17 mouse cellular contexts compared by ENCODE assay signal in genomic region chr4:63916753-63917152, GRCm38 (mm10). TPM values are rescaled to one million over a fixed set of nuclear protein-coding genes. Genes with fewer than 3 reads are reported as not detected.
"Had no signal": no experiment of that assay in that cellular context is flagged by ENCODE, and none has a peak within 500 bp of the region (broad histone marks: within the 10 kb centered on the region; RNA-seq: fewer than 3 reads in every experiment).

No protein-coding gene starts in this region.

- H3K27ac ChIP-seq: layer of hippocampus, adult 2 months; limb, embryonic 12.5 days; liver, embryonic 13.5 days; macrophage; midbrain, embryonic 15.5 days; neural tube, embryonic 13.5 days; stomach, embryonic 15.5 days had no signal

- H3K27me3 ChIP-seq: limb, embryonic 12.5 days; liver, embryonic 13.5 days; megakaryocyte, embryonic 14.5 days; midbrain, embryonic 15.5 days; neural tube, embryonic 13.5 days; stomach, embryonic 15.5 days had no signal

- H3K4me1 ChIP-seq: limb, embryonic 12.5 days; liver, embryonic 13.5 days; megakaryocyte, embryonic 14.5 days; midbrain, embryonic 15.5 days; neural tube, embryonic 13.5 days; stomach, embryonic 15.5 days had no signal

- H3K4me2 ChIP-seq: limb, embryonic 12.5 days; liver, embryonic 13.5 days; midbrain, embryonic 11.5 days; midbrain, embryonic 15.5 days; neural tube, embryonic 13.5 days; stomach, embryonic 15.5 days had no signal

- H3K9me3 ChIP-seq: limb, embryonic 12.5 days; liver, embryonic 13.5 days; megakaryocyte, embryonic 14.5 days; midbrain, embryonic 15.5 days; neural tube, embryonic 13.5 days; stomach, embryonic 15.5 days had no signal

- DNase-seq: kidney, adult 9 months; liver; liver, embryonic 13.5 days; liver, postnatal 0 days; right cerebral cortex, postnatal 14 days; thymus, adult 2 months; thymus, postnatal 25 days had no signal

- H3K9ac ChIP-seq: limb, embryonic 12.5 days; liver, embryonic 13.5 days; liver, postnatal 0 days; midbrain, embryonic 15.5 days; neural tube, embryonic 13.5 days; stomach, embryonic 15.5 days had no signal

- H3K4me3 ChIP-seq: layer of hippocampus, adult 2 months; limb, embryonic 12.5 days; liver, embryonic 13.5 days; megakaryocyte, embryonic 14.5 days; midbrain, embryonic 15.5 days; neural tube, embryonic 13.5 days; stomach, embryonic 15.5 days had no signal

- H3K36me3 ChIP-seq: limb, embryonic 12.5 days; liver, embryonic 13.5 days; midbrain, embryonic 15.5 days; neural tube, embryonic 13.5 days; stomach, embryonic 15.5 days had no signal

- ATAC-seq: liver, postnatal 0 days had no signal

RNA-seq across cellular contexts. Expression of gene Tnfsf8, which starts 55.6 kb away (rescaled TPM):
- total RNA-seq: layer of hippocampus, adult 2 months; layer of hippocampus, postnatal 10 days; left cerebral cortex, postnatal 36 days had no signal
- polyA plus RNA-seq: liver, embryonic 13.5 days; midbrain, embryonic 11.5 days; midbrain, embryonic 15.5 days; neural tube, embryonic 13.5 days had no signal
